Mouse (Mus musculus): Measurements from ENCODE around the gene Ccdc17.

GRCm38 (mm10) chr4:116596978-116597881 lies 776 bp downstream of the Ccdc17 start:
- no peak for TF ChIP-seq TAL1 (conservative IDR thresholded peaks at IDR 0.05; ENCODE audit: low read depth, low read length)
- no peak for TF ChIP-seq CTCF (IDR thresholded peaks at IDR 0.05; ENCODE audit: low read depth, low read length)
